Mouse (Mus musculus) MEL (cell line): ENCODE measurements around the gene Zmiz1.

Experiments
- CHD2 ChIP-seq: IDR thresholded peaks from 2 replicates; pipeline ENCODE4 v1.6.1; 2011; ENCODE audit warnings: low read length, improper control_type of control experiment
- CTCF ChIP-seq, 3 experiments: IDR thresholded peaks in 2 of 3; conservative IDR thresholded peaks in 1 of 3; 2 replicates each; pipeline ENCODE4 v1.5.1; 2011 to 2012; ENCODE audit warnings: low read length in 3 of 3, low read depth in 2 of 3, mild to moderate bottlenecking in 2 of 3, improper control_type of control experiment in 1 of 3, inconsistent platforms in 1 of 3, mixed read lengths in 1 of 3, moderate library complexity in 1 of 3; ENCODE audit not compliant: control insufficient read depth in 1 of 3, insufficient read depth in 1 of 3, poor library complexity in 1 of 3, severe bottlenecking in 1 of 3
- GATA1 ChIP-seq: IDR thresholded peaks from 2 replicates; pipeline ENCODE4 v1.6.1; 2011; ENCODE audit warnings: low read depth, low read length, improper control_type of control experiment
- POLR2AphosphoS2 ChIP-seq: IDR thresholded peaks from 2 replicates; pipeline ENCODE4 v1.6.1; 2011; ENCODE audit warnings: low read length, improper control_type of control experiment

DNA sequence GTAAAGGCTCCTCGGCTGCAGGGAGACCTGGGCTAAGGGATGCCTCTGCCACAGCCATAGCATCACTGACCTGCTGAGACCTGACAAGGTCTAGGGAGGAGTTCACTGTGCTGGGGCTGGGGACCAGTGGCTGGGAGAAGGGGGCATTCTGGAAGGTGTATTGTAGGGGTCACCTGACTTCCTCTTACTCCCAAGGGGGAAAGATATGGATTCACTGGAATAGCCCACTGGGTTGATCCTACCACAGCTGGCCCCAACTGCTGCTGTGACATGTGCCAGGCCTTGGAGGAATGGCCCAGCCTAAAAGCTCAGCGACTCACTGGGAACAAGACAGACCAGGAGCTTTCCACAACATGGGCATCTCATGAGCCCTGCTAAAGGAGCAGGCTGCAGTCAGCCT is 27.2 kb downstream of the Zmiz1 start:
- TF ChIP-seq CHD2, result no peak
- no peak for TF ChIP-seq CTCF (IDR thresholded peaks at IDR 0.05 in 2 of 3, conservative IDR thresholded peaks at IDR 0.05 in 1 of 3; ENCODE audit: control insufficient read depth in 1 of 3, insufficient read depth in 1 of 3, low read depth in 2 of 3, low read length in 3 of 3, poor library complexity in 1 of 3, severe bottlenecking in 1 of 3)
- TF ChIP-seq GATA1, result no peak
- TF ChIP-seq POLR2AphosphoS2, result no peak
